Mouse (Mus musculus): ENCODE measurements around the gene Xpo5. TPM values are rescaled to one million over a fixed set of nuclear protein-coding genes. Genes with fewer than 3 reads are reported as not detected.

The Xpo5 gene
- total RNA-seq, 1 experiment, result 63.2 TPM

- in situ Hi-C loops (cut with MboI; ENCODE audit: low sequenced_read_pairs in 2 of 2, unreplicated experiment in 2 of 2), result no loop called here
- H3K4me3 ChIP-seq (ENCODE audit: insufficient read depth in 1 of 2, low read depth in 1 of 2, low read length in 2 of 2, poor library complexity in 1 of 2, severe bottlenecking in 1 of 2), result no peak overlapping the region
- peaks cover 1 to 2% of the 10 kb centered on the region in 2 experiments; a peak in 1 of 4 replicates for H3K4me1 ChIP-seq (ENCODE audit: control insufficient read depth in 2 of 2, insufficient read depth in 2 of 2, low read length in 2 of 2, poor library complexity in 1 of 2)
- H3K27ac ChIP-seq (ENCODE audit: insufficient read depth, low read depth, low read length, poor library complexity, severe bottlenecking), result no peak overlapping the region
- DNase-seq (ENCODE audit: low read depth, low spot score), result no peak
- H3K36me3 ChIP-seq (ENCODE audit: control insufficient read depth, insufficient read depth, low read length, poor library complexity, severe bottlenecking), result peaks cover 23% of the 10 kb centered on the region; the same call in 1 of the 2 replicates
- H3K9ac ChIP-seq (ENCODE audit: insufficient read depth, low read depth, low read length, poor library complexity, severe bottlenecking), result no peak overlapping the region
- no peaks in the 10 kb centered on the region for H3K9me3 ChIP-seq (ENCODE audit: control insufficient read depth, insufficient read depth, low read depth, low read length)
- no peak for TF ChIP-seq HCFC1 (IDR thresholded peaks at IDR 0.05; ENCODE audit: borderline replicate concordance, insufficient read depth, low read length)
- TF ChIP-seq CHD2 (IDR thresholded peaks at IDR 0.05; ENCODE audit: low read depth, low read length), result no peak
- TF ChIP-seq ZC3H11A (IDR thresholded peaks at IDR 0.05; ENCODE audit: borderline replicate concordance, low read depth, low read length), result no peak
- no peak for TF ChIP-seq ZNF384 (IDR thresholded peaks at IDR 0.05; ENCODE audit: low read depth, low read length)
- TF ChIP-seq MAFK (IDR thresholded peaks at IDR 0.05; ENCODE audit: insufficient read depth, low read depth, low read length), result no peak
These were observed 37.8 kb upstream of the Xpo5 start for GRCm38 (mm10) chr17:46164791-46165190.

- Histone ChIP-seq H3K9ac (ENCODE audit: insufficient read depth, low read depth, low read length, poor library complexity, severe bottlenecking) (no peak overlapping the region), H3K9me3 (ENCODE audit: control insufficient read depth, insufficient read depth, low read depth, low read length) (no peaks in the 10 kb centered on the region), H3K4me1 (ENCODE audit: control insufficient read depth in 2 of 2, insufficient read depth in 2 of 2, low read length in 2 of 2, poor library complexity in 1 of 2) (0 out of 4 replicates have a peak, but pooled peaks cover 0 to 1% of the 10 kb centered on the region in 2 experiments), H3K4me3 (ENCODE audit: insufficient read depth in 1 of 2, low read depth in 1 of 2, low read length in 2 of 2, poor library complexity in 1 of 2, severe bottlenecking in 1 of 2) (no peak overlapping the region), H3K27ac (ENCODE audit: insufficient read depth, low read depth, low read length, poor library complexity, severe bottlenecking) (no peak overlapping the region), H3K36me3 (ENCODE audit: control insufficient read depth, insufficient read depth, low read length, poor library complexity, severe bottlenecking) (peaks cover 23% of the 10 kb centered on the region; the same call in 1 of the 2 replicates)
- no peak for DNase-seq (ENCODE audit: low read depth, low spot score)
- in situ Hi-C loops (cut with MboI; ENCODE audit: low sequenced_read_pairs in 2 of 2, unreplicated experiment in 2 of 2), result no loop called here
- no peak for TF ChIP-seq HCFC1 (IDR thresholded peaks at IDR 0.05; ENCODE audit: borderline replicate concordance, insufficient read depth, low read length)
- TF ChIP-seq CHD2 (IDR thresholded peaks at IDR 0.05; ENCODE audit: low read depth, low read length), result no peak
- no peak for TF ChIP-seq ZC3H11A (IDR thresholded peaks at IDR 0.05; ENCODE audit: borderline replicate concordance, low read depth, low read length)
- TF ChIP-seq MAFK (IDR thresholded peaks at IDR 0.05; ENCODE audit: insufficient read depth, low read depth, low read length), result no peak
- no peak for TF ChIP-seq ZNF384 (IDR thresholded peaks at IDR 0.05; ENCODE audit: low read depth, low read length)
These were observed 37.1 kb upstream of the Xpo5 start for GRCm38 (mm10) chr17:46165460-46165859.

GRCm38 (mm10) chr17:46166270-46166669, 36.3 kb upstream of the Xpo5 start:
- H3K36me3 ChIP-seq (ENCODE audit: control insufficient read depth, insufficient read depth, low read length, poor library complexity, severe bottlenecking), result peaks cover 23% of the 10 kb centered on the region; the same call in 1 of the 2 replicates
- H3K4me3 ChIP-seq (ENCODE audit: insufficient read depth in 1 of 2, low read depth in 1 of 2, low read length in 2 of 2, poor library complexity in 1 of 2, severe bottlenecking in 1 of 2), result no peak overlapping the region
- DNase-seq (ENCODE audit: low read depth, low spot score), result no peak
- H3K4me1 ChIP-seq (ENCODE audit: control insufficient read depth in 2 of 2, insufficient read depth in 2 of 2, low read length in 2 of 2, poor library complexity in 1 of 2), result 0 out of 4 replicates have a peak, but pooled peaks cover 0 to 1% of the 10 kb centered on the region in 2 experiments
- H3K27ac ChIP-seq (ENCODE audit: insufficient read depth, low read depth, low read length, poor library complexity, severe bottlenecking), result no peak overlapping the region
- H3K9ac ChIP-seq (ENCODE audit: insufficient read depth, low read depth, low read length, poor library complexity, severe bottlenecking), result no peak overlapping the region
- in situ Hi-C loops (cut with MboI; ENCODE audit: low sequenced_read_pairs in 2 of 2, unreplicated experiment in 2 of 2), result no loop called here
- no peaks in the 10 kb centered on the region for H3K9me3 ChIP-seq (ENCODE audit: control insufficient read depth, insufficient read depth, low read depth, low read length)
- no peak for TF ChIP-seq HCFC1 (IDR thresholded peaks at IDR 0.05; ENCODE audit: borderline replicate concordance, insufficient read depth, low read length)
- no peak for TF ChIP-seq MAFK (IDR thresholded peaks at IDR 0.05; ENCODE audit: insufficient read depth, low read depth, low read length)
- TF ChIP-seq CHD2 (IDR thresholded peaks at IDR 0.05; ENCODE audit: low read depth, low read length), result no peak
- no peak for TF ChIP-seq ZC3H11A (IDR thresholded peaks at IDR 0.05; ENCODE audit: borderline replicate concordance, low read depth, low read length)
- TF ChIP-seq ZNF384 (IDR thresholded peaks at IDR 0.05; ENCODE audit: low read depth, low read length), result no peak

- no peak for TF ChIP-seq MAFK (IDR thresholded peaks at IDR 0.05; ENCODE audit: insufficient read depth, low read depth, low read length)
- no peak for TF ChIP-seq ZNF384 (IDR thresholded peaks at IDR 0.05; ENCODE audit: low read depth, low read length)
- no peak for TF ChIP-seq HCFC1 (IDR thresholded peaks at IDR 0.05; ENCODE audit: borderline replicate concordance, insufficient read depth, low read length)
- no peak for TF ChIP-seq ZC3H11A (IDR thresholded peaks at IDR 0.05; ENCODE audit: borderline replicate concordance, low read depth, low read length)
- no peak for TF ChIP-seq CHD2 (IDR thresholded peaks at IDR 0.05; ENCODE audit: low read depth, low read length)
- no peak overlapping the region for H3K27ac ChIP-seq (ENCODE audit: insufficient read depth, low read depth, low read length, poor library complexity, severe bottlenecking)
- DNase-seq (ENCODE audit: low read depth, low spot score), result no peak
- 0 out of 4 replicates have a peak, but pooled peaks cover 0 to 1% of the 10 kb centered on the region in 2 experiments for H3K4me1 ChIP-seq (ENCODE audit: control insufficient read depth in 2 of 2, insufficient read depth in 2 of 2, low read length in 2 of 2, poor library complexity in 1 of 2)
- no peaks in the 10 kb centered on the region for H3K9me3 ChIP-seq (ENCODE audit: control insufficient read depth, insufficient read depth, low read depth, low read length)
- no peak overlapping the region for H3K4me3 ChIP-seq (ENCODE audit: insufficient read depth in 1 of 2, low read depth in 1 of 2, low read length in 2 of 2, poor library complexity in 1 of 2, severe bottlenecking in 1 of 2)
- H3K9ac ChIP-seq (ENCODE audit: insufficient read depth, low read depth, low read length, poor library complexity, severe bottlenecking), result no peak overlapping the region
- in situ Hi-C loops (cut with MboI; ENCODE audit: low sequenced_read_pairs in 2 of 2, unreplicated experiment in 2 of 2), result no loop called here
- H3K36me3 ChIP-seq (ENCODE audit: control insufficient read depth, insufficient read depth, low read length, poor library complexity, severe bottlenecking), result peaks cover 24% of the 10 kb centered on the region
These were observed 35.6 kb upstream of the Xpo5 start for GRCm38 (mm10) chr17:46167014-46167413.

Data from ES-E14 (cell line).